Mouse (Mus musculus): ENCODE data around the gene Eif2ak3.

Eif2ak3 gene

DNA sequence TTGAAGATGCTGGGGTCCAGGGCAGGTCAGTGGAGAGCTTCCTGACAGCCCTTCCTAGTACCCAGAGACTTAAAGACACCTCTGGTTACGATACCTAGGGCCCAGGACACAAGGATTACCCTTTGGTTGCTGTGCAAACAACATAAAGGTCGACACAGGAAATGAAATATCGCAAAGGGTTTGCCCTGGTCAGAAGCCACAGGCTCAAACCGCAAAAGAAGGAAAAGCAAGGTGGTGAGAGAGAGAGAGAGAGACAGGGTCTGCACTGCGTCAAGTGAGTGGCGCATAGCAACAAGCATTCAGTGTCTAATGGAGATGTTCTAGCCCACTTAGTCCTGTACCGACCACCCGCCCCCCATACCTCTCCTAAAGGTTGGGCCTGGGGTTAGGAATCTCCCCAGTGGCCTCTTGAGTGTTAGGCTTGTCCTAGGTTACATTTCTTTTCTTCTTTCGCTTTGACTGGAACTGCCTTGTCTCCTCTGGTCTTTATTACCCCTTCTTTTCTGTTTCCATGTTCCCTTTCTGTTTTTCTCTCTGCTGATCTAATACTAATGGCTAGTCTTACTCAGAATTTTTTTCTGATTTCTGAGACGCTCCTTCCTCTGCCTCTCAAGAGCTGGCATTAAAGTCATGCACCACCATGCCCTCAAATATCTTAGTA, 13.0 kb upstream of the Eif2ak3 start:
- DNase-seq (ENCODE audit: low spot score) = no peak

DNA sequence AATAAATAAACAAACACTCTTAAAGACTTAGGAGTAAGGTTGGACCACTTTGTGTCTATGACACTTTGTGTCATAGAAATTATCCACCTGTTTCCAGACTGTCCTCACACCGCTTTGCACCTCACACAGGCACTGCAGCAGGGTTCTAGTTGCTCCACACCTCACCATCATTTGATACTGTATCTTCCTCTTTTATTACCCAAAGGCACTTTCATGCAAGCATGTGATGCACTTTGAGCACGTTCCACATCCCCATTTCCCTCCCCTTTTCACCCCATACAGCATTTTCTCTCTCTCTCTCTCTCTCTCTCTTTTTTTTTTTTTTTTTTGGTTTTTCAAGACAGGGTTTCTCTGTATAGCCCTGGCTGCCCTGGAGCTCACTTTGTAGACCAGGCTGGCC, 7.0 kb upstream of the Eif2ak3 start:
- no peak for DNase-seq (ENCODE audit: low spot score)

DNA sequence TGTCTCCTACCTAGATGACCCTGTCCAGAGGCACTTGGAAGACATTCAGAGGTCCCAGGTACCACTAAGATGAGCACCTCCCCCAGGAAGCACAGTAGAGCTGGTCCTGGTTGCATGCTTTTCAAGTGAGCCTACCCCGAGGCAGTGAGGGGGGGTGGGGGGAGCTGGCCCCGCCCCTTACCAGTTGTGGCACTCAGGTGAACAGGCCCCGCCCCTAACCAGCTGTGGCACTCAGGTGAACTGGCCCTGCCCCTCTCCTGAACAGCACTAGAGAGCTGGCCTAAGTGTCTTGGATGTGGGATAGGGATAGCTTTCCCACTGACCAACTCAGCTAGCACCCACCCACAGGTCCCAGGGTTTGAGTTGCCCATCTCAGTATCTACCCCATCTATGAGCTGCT, 5.8 kb upstream of the Eif2ak3 start:
- no peak for DNase-seq (ENCODE audit: low spot score)

DNA sequence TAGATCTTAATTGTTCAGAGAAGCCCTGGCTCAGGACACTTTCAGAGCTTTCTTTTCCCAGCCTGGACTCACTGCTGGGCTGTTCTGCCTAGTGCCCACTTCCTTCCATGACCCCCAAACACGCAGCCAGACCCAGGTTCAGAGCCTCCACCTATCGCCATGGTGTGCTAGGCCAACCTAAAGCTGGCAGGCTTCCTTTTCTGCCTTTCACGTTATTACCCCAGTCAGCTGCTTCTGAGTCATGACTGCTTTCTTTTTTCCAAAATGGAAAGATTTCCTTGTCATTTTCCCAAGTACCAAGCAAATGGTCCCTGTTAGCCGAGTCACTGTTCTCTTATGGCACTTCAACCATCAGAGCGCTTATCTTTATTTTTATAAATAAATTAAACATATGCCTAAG, 4.0 kb upstream of the Eif2ak3 start:
- no peak for DNase-seq (ENCODE audit: low spot score)

DNA sequence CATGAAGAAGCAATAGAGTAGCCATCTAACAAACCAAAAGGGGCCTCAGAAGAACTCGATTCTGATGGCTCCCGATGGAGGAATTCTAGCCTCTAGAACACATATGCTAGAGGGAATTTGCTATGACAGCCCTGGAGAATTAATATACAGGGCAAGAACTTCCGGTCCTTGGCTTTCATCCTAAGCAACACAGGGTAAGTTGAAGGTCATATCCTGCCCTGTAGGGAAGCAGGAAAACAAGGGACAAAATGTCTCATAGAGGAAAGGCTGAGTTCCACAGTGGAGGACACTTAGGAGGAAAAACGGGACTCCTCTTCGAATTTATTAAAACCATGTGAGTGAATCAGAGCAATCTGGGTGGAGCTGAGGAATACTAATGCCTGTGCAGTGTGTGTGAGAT, 1.3 kb upstream of the Eif2ak3 start:
- DNase-seq (ENCODE audit: low spot score) = no peak

DNA sequence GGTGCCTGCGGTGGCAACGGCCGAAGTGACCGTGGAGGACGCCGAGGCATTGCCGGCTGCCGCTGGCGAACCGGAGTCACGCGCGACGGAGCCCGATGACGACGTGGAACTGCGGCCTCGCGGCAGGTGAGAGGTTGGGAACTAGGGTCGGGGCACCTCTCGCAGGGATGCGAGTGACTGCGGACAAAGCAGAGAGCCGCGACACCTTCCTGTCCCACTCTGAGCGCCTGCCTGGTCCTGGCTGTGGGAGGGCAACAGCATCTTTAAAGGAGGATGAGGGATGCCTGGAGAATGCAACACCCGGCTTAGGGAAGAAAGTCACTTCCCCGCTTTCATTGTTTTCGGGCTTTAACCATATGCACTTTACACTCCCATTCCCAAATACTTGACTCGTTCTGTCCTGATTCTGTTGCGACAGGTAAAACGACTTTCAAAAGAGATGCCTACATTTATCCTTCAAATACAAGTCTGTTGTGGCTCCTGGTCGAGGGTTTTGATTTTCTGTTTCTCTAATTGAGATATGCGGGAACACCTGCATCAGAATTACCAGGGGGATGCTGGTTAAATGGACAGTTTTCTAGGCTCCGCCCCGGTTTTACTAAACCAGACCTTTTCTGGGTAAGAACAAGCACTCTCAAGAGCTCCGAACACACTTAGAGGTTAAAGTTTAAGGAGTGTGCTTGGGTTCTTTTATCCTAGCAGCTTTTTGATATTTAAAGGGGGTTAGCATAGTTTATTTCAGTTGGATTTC, 756 bp downstream of the Eif2ak3 start:
- DNase-seq (ENCODE audit: low spot score) = peak; percentile 9

DNA sequence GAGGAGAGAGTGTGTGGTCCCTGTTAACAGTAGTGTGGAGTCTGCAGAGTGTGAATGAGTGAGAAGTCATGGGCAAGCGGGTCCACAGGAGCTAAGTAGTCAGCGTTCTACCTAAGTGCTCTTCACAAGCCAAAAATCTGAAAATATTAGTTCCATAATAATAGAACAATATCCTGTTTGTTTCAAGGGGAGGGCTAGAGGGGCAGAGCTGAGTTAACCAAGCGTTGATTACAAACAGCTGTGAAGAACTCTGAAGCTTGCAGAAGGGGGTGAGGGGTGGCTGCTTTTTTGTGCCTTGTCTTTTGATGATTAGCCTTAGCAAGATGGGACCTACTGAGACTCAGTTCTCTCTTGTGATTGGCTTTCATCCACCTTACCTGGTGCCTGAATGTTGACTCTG, 3.1 kb downstream of the Eif2ak3 start:
- no peak for DNase-seq (ENCODE audit: low spot score)

DNA sequence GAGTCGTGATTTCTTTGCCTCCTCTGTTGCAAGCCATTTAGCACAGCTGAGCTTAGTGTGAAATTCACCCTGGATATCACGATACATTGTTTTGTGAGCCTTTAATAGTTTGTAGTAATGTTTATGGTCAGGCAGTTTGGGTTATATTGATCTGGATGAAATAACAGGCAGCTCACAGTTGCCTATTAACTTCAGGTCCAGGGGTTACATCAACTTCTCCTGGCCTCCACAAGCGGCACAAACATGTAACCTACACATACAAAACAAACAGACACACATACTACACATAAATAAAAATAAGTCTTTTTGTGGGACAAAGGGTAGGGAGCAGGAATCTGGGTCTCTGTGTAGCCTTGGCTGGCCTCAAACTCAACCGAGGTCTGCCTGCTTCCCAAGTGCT, 9.1 kb downstream of the Eif2ak3 start:
- no peak for DNase-seq (ENCODE audit: low spot score)

DNA sequence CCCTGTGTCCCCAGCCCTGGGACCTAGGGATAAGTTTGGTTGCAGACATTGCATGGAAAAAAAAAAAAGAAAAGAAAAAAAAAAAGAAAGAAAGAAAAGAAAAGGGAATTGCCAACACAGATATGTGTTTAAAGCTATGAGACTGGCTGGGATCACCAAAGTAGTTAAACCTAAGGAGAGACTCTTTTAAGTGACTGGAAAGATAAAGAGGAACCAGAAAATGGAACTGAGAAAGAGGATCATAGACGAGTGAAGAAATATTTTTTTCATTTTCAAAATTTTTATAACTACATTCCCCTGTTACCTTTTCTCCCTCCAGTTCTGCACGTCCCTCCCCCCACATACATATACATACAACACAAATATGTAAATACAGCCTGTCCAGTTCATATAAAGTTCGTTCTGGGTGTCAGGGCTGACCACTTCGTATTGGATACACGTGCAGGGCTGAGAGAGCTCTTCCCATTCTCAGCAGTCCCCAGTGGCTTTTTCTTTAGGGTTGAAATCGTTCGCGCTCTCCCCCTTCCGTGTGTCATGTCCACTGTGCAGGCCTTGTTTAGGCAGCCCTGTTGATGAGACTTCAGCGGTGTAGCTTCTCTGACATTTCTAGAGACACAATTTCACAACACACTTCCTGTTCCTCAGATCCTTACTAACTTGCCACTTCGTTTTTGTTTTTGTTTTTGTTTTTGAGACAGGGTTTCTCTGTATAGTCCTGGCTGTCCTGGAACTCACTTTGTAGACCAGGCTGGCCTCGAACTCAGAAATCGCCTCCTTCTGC, 11.4 kb downstream of the Eif2ak3 start:
- DNase-seq (ENCODE audit: low spot score) = no peak

DNA sequence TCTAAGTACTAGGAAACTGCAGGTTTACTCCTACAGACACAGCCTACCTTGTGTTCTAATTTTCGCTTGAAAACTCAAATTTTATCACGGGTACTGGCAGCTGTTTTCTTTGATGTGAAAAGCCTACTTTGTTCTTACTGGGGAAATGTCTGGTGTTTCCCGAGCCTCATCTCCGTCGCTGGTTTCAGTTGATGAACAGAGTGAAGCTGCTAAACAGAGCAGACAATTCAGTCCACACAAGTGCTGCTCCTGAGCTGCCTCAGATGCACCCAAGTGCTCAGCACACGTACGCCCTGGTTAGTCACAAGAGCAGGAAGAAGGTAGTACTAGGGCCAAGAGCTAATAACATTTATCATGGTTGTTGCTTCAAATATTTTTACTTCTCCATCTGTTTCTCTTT, 18.4 kb downstream of the Eif2ak3 start:
- no peak for DNase-seq (ENCODE audit: low spot score)

DNA sequence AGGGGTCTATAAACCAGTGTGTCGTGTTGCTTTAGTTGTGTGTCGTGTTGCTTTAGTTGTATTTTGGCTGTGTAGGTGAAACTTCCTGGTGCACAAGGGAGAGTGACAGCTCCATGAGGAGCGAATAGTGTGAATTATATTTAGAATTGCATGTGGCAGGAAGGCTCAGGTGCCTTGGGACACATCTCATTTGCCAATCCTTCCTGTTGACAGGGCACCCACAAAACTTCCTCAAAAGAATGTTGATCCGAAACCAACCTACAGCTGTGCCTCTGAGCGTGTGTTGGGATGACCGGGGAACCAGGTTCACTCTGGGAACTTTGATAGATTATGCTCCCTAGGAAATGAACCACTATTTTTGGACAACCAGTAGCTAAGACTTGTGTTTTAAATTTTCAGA, 20.0 kb downstream of the Eif2ak3 start:
- no peak for DNase-seq (ENCODE audit: low spot score)

DNA sequence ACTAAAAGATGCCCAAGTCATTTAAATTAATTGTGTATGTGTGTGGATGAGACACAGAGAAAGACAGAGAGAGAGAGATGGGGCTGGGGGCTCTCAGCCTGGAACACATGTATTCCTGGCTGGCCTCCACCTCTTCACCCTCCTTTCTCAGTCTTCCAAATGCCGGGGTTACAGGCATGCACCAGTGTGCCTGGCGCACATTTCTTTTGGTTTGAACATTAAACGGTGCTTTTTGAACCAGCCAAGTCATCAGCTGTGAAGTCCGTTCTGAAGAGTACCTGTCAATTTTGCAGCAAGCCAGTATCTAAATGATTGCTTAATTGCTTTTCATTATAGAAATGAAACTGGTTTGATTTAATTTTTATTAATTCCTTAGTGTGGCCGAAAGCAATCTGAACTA, 22.4 kb downstream of the Eif2ak3 start:
- no peak for DNase-seq (ENCODE audit: low spot score)

DNA sequence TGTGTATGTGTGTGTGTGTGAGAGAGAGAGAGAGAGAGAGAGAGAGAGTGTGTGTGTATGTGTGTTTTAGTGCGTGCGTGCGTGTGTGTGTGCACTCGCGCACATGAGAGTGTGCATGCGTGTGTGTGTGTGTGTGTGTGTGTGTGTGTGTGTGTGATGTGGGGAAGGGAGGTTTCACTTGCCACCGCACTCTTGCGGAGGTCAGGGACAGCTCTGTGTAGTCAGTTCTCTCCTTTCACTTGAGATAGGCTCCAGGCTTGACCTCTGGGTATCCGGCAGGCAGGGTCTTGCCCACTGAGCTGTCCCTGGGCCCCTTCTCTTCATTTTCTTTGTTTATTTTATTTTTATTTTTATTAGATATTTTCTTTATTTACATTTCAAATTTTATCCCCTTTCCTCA, 23.0 kb downstream of the Eif2ak3 start:
- no peak for DNase-seq (ENCODE audit: low spot score)

DNA sequence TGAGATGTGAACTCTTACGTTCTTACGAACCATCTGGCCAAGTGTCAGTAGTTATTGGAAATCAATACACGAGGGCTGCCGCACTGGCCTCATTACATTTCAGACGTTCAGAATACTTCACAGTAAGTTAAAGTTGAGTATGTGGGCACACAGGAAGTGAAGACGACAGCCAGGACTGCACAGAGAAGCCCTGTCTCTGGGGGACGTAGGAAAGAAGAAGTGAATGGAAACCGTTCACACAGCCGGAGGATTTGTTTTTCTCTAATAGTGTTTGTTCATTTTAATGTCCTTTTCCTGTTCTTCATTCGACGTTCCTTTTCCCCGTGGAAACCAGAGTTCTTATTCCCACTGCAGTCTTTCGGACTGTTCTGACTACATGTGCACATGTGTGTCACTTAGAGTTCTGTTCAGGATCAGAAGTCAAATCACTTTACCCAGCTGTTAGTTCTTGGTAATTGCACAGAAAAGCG, 27.2 kb downstream of the Eif2ak3 start:
- DNase-seq (ENCODE audit: low spot score) = peak; percentile 31

DNA sequence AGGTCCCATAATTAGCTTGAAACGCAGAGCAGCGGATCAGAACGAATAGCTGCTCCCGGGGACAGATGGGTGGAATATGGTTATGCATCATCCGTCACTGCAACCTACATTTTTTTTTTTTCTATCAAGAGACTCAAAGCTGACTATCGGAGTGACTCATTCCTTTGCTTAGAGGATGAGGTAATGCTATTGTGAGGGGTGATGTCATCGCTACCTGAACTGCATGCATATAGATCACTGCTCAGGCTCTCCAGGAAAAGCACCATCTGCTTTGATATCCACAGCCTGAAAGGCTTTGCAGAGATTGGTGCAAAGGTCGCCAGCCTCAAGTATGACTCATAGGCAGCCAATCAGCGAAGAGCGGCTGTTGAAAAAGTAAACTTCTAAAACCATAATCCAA, 27.8 kb downstream of the Eif2ak3 start:
- peak; percentile 71 for DNase-seq (ENCODE audit: low spot score)

DNA sequence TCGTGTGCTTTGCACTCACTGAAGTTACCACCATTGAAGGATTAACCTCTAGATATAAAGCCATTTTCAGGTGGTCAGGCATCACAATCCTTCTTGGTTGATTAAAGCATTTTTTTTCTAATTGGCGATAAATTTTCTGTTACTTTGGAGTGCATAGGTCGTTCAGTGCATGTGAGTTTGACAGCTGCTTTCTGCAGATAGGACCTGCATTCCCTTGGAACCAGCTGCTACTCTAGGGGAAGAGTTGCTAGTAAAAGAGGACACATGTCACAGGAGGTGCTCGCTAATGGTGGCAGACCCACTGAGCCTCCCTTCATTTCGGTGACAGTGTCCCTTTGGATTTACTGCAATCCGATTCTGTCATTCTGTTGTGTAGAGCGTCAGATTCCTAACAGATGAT, 28.3 kb downstream of the Eif2ak3 start:
- no peak for DNase-seq (ENCODE audit: low spot score)

DNA sequence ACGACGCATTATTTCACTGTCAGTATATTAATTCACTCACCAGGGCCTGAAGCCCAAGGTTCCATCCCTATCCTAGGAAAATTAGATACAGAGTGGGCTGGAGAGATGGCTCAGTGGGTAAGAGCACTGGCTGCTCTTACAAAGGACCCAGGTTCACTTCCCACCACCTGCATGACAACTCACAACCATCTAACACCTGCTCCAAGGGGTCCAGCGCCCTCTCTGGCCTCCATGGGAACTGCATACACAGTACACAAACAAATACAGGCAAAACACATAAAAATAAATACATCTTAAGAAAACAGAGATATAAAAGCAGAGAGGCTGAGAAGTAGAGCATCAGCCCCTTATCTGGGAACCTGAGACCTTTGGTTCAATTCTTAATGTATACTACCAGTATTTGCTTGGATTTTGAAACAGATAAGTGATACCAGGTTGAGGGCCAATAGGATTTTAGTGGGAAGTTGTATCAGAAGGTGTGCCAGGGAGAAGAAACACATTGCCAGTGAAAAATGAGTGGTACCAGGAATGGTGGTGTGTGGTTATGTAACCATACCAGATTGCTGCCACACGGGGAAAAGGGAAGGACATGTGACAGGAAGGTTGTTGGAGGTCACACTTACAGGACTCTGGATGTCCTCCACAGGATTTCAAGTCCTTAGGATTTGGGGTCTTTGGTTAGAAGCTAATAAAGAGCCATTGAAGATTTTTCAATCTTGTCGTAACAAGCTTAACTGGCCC, 29.9 kb downstream of the Eif2ak3 start:
- no peak for DNase-seq (ENCODE audit: low spot score)

DNA sequence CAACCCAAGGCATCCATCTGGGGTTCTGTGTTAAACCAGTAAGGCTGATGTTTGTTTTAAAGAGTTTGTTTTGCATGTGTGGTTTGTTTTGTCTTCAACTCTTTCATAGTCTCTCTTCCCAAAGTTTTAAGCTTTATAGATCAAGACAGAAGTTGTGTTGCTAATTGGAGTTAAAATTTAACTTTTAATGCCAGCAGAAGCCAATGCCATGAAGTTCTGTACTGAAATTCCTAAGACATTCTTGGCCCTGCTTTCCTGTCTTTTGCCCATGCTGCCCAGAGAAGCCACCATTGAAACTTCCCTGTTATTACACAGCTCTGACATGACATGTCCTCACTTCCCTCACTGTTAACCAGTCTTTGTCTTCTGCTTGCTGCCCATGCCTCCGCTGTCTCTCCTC, 30.7 kb downstream of the Eif2ak3 start:
- DNase-seq (ENCODE audit: low spot score) = no peak

DNA sequence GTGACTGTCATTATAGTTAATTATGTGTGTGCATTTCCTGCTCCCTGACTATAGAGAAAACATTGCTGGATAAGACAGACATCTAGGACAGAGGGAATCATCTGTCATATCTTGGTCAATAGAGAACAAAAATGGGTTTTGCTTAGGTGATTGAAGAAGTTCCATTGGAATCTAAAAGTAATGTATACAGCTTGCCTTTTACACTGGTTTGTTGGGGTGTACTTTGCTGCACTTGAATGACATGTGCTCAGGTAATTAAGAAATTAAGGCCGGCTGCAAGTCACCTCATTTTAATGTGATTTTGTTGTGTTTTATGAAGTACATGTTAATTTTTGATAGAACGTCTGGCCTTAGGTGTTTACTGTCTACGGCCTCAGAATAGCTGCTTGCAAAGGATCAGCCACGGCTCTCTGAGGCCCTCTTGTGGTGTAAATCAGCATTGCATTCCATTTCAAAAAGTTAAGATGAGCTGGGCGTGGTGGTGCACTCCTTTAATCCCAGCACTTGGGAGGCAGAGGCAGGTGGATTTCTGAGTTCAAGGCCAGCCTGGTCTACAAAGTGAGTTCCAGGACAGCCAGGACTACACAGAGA, 36.5 kb downstream of the Eif2ak3 start:
- peak; percentile 86 for DNase-seq (ENCODE audit: low spot score)

DNA sequence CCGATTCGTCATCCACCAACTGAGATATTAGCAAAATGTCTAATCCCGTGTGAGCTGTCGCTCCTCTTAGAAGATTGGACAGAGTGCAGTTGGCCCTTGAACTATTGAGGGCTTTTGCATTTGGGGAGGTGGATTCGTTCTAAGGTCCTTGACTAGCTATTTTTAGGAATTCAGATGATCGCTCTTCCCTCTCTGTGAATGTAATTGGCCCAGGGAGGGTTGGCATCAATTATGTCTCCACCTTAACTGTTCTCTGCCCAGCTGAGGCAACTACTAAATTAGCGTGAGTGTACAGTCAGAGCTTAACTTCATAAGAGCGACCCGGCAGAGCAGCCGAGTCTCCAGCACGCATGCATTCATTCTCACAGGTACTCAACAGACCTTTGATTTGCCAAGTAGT, 43.7 kb downstream of the Eif2ak3 start:
- DNase-seq (ENCODE audit: low spot score) = no peak

DNA sequence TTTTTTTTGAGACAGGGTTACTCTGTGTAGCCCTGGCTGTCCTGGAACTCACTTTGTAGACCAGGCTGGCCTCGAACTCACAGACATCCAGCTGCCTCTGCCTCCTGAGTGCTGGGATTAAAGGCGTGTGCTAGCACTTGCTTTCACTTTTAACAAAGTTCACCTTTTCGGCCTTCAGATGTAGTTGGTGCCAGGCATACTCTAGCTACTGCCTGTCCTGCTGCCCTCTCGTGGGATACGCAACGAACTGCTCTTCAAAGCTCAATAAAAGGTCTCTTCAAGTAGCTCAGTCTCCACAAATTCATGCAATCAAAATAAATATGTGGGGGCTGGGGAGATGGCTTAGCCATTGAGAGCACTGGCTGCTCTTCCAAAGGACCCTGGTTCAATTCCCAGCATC, 53.9 kb downstream of the Eif2ak3 start:
- no peak for DNase-seq (ENCODE audit: low spot score)

DNA sequence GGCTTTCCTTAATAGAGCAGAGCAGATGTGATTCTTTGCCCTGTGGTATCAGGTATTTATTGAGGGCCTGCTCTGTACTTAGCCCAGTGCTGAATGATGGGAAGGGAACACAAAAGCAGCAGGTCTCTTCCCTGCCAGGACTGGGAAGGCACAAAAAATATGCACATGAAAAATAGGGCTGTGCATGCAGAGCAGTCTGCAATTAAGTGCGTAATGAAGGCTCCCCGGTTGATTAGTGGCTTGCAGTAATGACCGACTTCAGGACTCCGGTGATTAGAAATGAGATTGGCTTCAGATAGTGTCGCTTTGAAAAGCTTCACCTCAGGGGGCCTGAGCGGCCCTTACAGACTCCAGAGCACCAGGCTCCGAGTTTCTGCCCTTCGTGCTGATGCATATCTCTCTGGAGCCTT, 55.3 kb downstream of the Eif2ak3 start:
- DNase-seq (ENCODE audit: low spot score) = no peak
